Mouse (Mus musculus) bone marrow macrophage, adult 2 months (primary cell): ENCODE data around the gene Acot12. TPM values are rescaled to one million over a fixed set of nuclear protein-coding genes. Genes with fewer than 3 reads are reported as not detected.

Experiments used
- H3K27ac ChIP-seq: 2 replicates; pipeline ENCODE4 v1.5.1; 2012; ENCODE audit warnings: low read depth, low read length; ENCODE audit not compliant: insufficient read depth
- H3K4me1 ChIP-seq: 2 replicates; pipeline ENCODE4 v1.6.1; 2012; ENCODE audit warnings: low read length; ENCODE audit not compliant: control insufficient read depth, insufficient read depth
- H3K4me3 ChIP-seq: 2 replicates; pipeline ENCODE4 v1.5.1; 2012; ENCODE audit warnings: mild to moderate bottlenecking, low read length, moderate library complexity; ENCODE audit not compliant: insufficient read depth
- CTCF ChIP-seq: IDR thresholded peaks from 2 replicates; pipeline ENCODE4 v1.5.1; 2012; ENCODE audit warnings: low read depth, mild to moderate bottlenecking, low read length, moderate library complexity
- POLR2A ChIP-seq: IDR thresholded peaks from 2 replicates; pipeline ENCODE4 v1.6.1; 2012; ENCODE audit warnings: mild to moderate bottlenecking, low read depth, low read length, borderline replicate concordance
- polyA plus RNA-seq: library from polyadenylated mRNA; stranded (reverse); fragments of >200 nt; gene quantifications from 2 replicates; pipeline ENCODE4 v1.2.4, GENCODE M21; 2012; ENCODE audit not compliant: missing spikeins, insufficient read depth, insufficient read length

Gene Acot12
- polyA plus RNA-seq: not detected in 2 replicates

GRCm38 (mm10) chr13:91741280-91742047 is at the start of gene Acot12:
TSS of gene Acot12 (plus strand) at chr13:91741512.
- no peak within 1 kb of the TSS for H3K27ac ChIP-seq
- TF ChIP-seq POLR2A (no peak), CTCF (no peak)
- H3K4me3 ChIP-seq: no peak within 1 kb of the TSS
- H3K4me1 ChIP-seq: no peaks in the 10 kb centered on the region

GRCm38 (mm10) chr13:91693615-91694014 is 47.7 kb upstream of the Acot12 start:
- no peak overlapping the region for H3K27ac ChIP-seq
- no peak overlapping the region for H3K4me3 ChIP-seq
- TF ChIP-seq CTCF (no peak), POLR2A (no peak)
- peaks cover 4% of the 10 kb centered on the region; the same call in 1 of the 2 replicates for H3K4me1 ChIP-seq

- Histone ChIP-seq H3K4me1 (peaks cover 4% of the 10 kb centered on the region; the same call in 1 of the 2 replicates), H3K4me3 (no peak overlapping the region), H3K27ac (no peak overlapping the region)
- no peak for TF ChIP-seq POLR2A
- no peak for TF ChIP-seq CTCF
Observed at GRCm38 (mm10) chr13:91695406-91695805, 45.9 kb upstream of the Acot12 start.

- Histone ChIP-seq H3K27ac (no peak overlapping the region), H3K4me1 (peaks cover 4% of the 10 kb centered on the region; the same call in 1 of the 2 replicates), H3K4me3 (no peak overlapping the region)
- TF ChIP-seq POLR2A (no peak), CTCF (no peak)
Observed at GRCm38 (mm10) chr13:91696109-91696645, 45.1 kb upstream of the Acot12 start.

- peaks cover 7% of the 10 kb centered on the region for H3K4me1 ChIP-seq
- no peak for TF ChIP-seq CTCF
- no peak for TF ChIP-seq POLR2A
- no peak overlapping the region for H3K4me3 ChIP-seq
- no peak overlapping the region for H3K27ac ChIP-seq
Observed at GRCm38 (mm10) chr13:91697011-91697410, 44.3 kb upstream of the Acot12 start.

- H3K27ac ChIP-seq: no peak overlapping the region
- peak overlapping the region; percentile 16; the same call in 1 of the 2 replicates for H3K4me3 ChIP-seq
- H3K4me1 ChIP-seq: peaks cover 5% of the 10 kb centered on the region
- TF ChIP-seq POLR2A (no peak), CTCF (no peak)
Observed at GRCm38 (mm10) chr13:91702337-91702736, 39.0 kb upstream of the Acot12 start.

GRCm38 (mm10) chr13:91719487-91719886 is 21.8 kb upstream of the Acot12 start:
- H3K4me3 ChIP-seq: no peak overlapping the region
- H3K4me1 ChIP-seq: 0 out of 2 replicates have a peak, but pooled peaks cover 2% of the 10 kb centered on the region
- no peak overlapping the region for H3K27ac ChIP-seq
- TF ChIP-seq POLR2A: no peak
- no peak for TF ChIP-seq CTCF

- Histone ChIP-seq H3K27ac (no peak overlapping the region), H3K4me3 (no peak overlapping the region), H3K4me1 (peaks cover 5% of the 10 kb centered on the region)
- TF ChIP-seq POLR2A: no peak
- no peak for TF ChIP-seq CTCF
Observed at GRCm38 (mm10) chr13:91723108-91723735, 18.1 kb upstream of the Acot12 start.

- no peak overlapping the region for H3K4me3 ChIP-seq
Observed at GRCm38 (mm10) chr13:91723736-91724119, 17.6 kb upstream of the Acot12 start.

GRCm38 (mm10) chr13:91724211-91724610 is 17.1 kb upstream of the Acot12 start:
- H3K4me1 ChIP-seq: peaks cover 5% of the 10 kb centered on the region
- no peak for TF ChIP-seq CTCF
- no peak for TF ChIP-seq POLR2A
- no peak overlapping the region for H3K4me3 ChIP-seq
- no peak overlapping the region for H3K27ac ChIP-seq

More at GRCm38 (mm10) chr13:91723736-91724119, 17.6 kb upstream of the Acot12 start:
- TF ChIP-seq CTCF (no peak), POLR2A (no peak)
- H3K27ac ChIP-seq: no peak overlapping the region
- peaks cover 5% of the 10 kb centered on the region for H3K4me1 ChIP-seq
